Mouse (Mus musculus): ENCODE data around the gene Sema5a. TPM values are rescaled to one million over a fixed set of nuclear protein-coding genes. Genes with fewer than 3 reads are reported as not detected.

Sema5a gene
- polyA plus RNA-seq, 1 experiment: not detected

GRCm38 (mm10) chr15:32624106-32624505, 379.5 kb downstream of the Sema5a start:
- Histone ChIP-seq H3K36me3 (ENCODE audit: control insufficient read depth) (no peaks in the 10 kb centered on the region), H3K4me3 (replicated peaks) (no peak overlapping the region), H3K27me3 (ENCODE audit: control insufficient read depth) (no peaks in the 10 kb centered on the region), H3K4me1 (ENCODE audit: control insufficient read depth) (no peaks in the 10 kb centered on the region), H3K9me3 (ENCODE audit: control insufficient read depth, low read length) (no peaks in the 10 kb centered on the region)
- no peak for TF ChIP-seq TAL1 (IDR thresholded peaks at IDR 0.05; ENCODE audit: low read length)
- TF ChIP-seq GATA1 (IDR thresholded peaks at IDR 0.05; ENCODE audit: low read length): no peak

GRCm38 (mm10) chr15:32626031-32626430, 381.4 kb downstream of the Sema5a start:
- TF ChIP-seq GATA1 (IDR thresholded peaks at IDR 0.05; ENCODE audit: low read length) (no peak), TAL1 (IDR thresholded peaks at IDR 0.05; ENCODE audit: low read length) (no peak)
- Histone ChIP-seq H3K4me1 (ENCODE audit: control insufficient read depth) (no peaks in the 10 kb centered on the region), H3K36me3 (ENCODE audit: control insufficient read depth) (no peaks in the 10 kb centered on the region), H3K9me3 (ENCODE audit: control insufficient read depth, low read length) (peaks cover 1% of the 10 kb centered on the region), H3K4me3 (replicated peaks) (no peak overlapping the region), H3K27me3 (ENCODE audit: control insufficient read depth) (no peaks in the 10 kb centered on the region)

GRCm38 (mm10) chr15:32633713-32634112, 389.1 kb downstream of the Sema5a start:
- H3K27me3 ChIP-seq (ENCODE audit: control insufficient read depth): no peaks in the 10 kb centered on the region
- H3K9me3 ChIP-seq (ENCODE audit: control insufficient read depth, low read length): peaks cover 4% of the 10 kb centered on the region
- TF ChIP-seq TAL1 (IDR thresholded peaks at IDR 0.05; ENCODE audit: low read length): no peak
- no peak for TF ChIP-seq GATA1 (IDR thresholded peaks at IDR 0.05; ENCODE audit: low read length)
- H3K4me1 ChIP-seq (ENCODE audit: control insufficient read depth): no peaks in the 10 kb centered on the region
- H3K4me3 ChIP-seq (replicated peaks): no peak overlapping the region
- no peaks in the 10 kb centered on the region for H3K36me3 ChIP-seq (ENCODE audit: control insufficient read depth)

- Histone ChIP-seq H3K4me1 (ENCODE audit: control insufficient read depth) (no peaks in the 10 kb centered on the region), H3K9me3 (ENCODE audit: control insufficient read depth, low read length) (no peaks in the 10 kb centered on the region), H3K36me3 (ENCODE audit: control insufficient read depth) (no peaks in the 10 kb centered on the region), H3K27me3 (ENCODE audit: control insufficient read depth) (no peaks in the 10 kb centered on the region), H3K4me3 (replicated peaks) (no peak overlapping the region)
- no peak for TF ChIP-seq TAL1 (IDR thresholded peaks at IDR 0.05; ENCODE audit: low read length)
- no peak for TF ChIP-seq GATA1 (IDR thresholded peaks at IDR 0.05; ENCODE audit: low read length)
Observed at GRCm38 (mm10) chr15:32637879-32638278, 393.3 kb downstream of the Sema5a start.

- no peaks in the 10 kb centered on the region for H3K27me3 ChIP-seq (ENCODE audit: control insufficient read depth)
- no peaks in the 10 kb centered on the region for H3K36me3 ChIP-seq (ENCODE audit: control insufficient read depth)
- no peak overlapping the region for H3K4me3 ChIP-seq (replicated peaks)
- TF ChIP-seq TAL1 (IDR thresholded peaks at IDR 0.05; ENCODE audit: low read length) (no peak), GATA1 (IDR thresholded peaks at IDR 0.05; ENCODE audit: low read length) (no peak)
- H3K4me1 ChIP-seq (ENCODE audit: control insufficient read depth): no peaks in the 10 kb centered on the region
- H3K9me3 ChIP-seq (ENCODE audit: control insufficient read depth, low read length): no peaks in the 10 kb centered on the region
Observed at GRCm38 (mm10) chr15:32647061-32647687, 402.6 kb downstream of the Sema5a start.

- H3K4me1 ChIP-seq (ENCODE audit: control insufficient read depth): no peaks in the 10 kb centered on the region
- no peak for TF ChIP-seq TAL1 (IDR thresholded peaks at IDR 0.05; ENCODE audit: low read length)
- TF ChIP-seq GATA1 (IDR thresholded peaks at IDR 0.05; ENCODE audit: low read length): no peak
- H3K9me3 ChIP-seq (ENCODE audit: control insufficient read depth, low read length): peaks cover 3% of the 10 kb centered on the region; the same call in 1 of the 2 replicates
- H3K4me3 ChIP-seq (replicated peaks): no peak overlapping the region
- no peaks in the 10 kb centered on the region for H3K27me3 ChIP-seq (ENCODE audit: control insufficient read depth)
- no peaks in the 10 kb centered on the region for H3K36me3 ChIP-seq (ENCODE audit: control insufficient read depth)
Observed at GRCm38 (mm10) chr15:32654046-32654445, 409.4 kb downstream of the Sema5a start.

GRCm38 (mm10) chr15:32656017-32656416, 411.4 kb downstream of the Sema5a start:
- Histone ChIP-seq H3K4me3 (replicated peaks) (no peak overlapping the region), H3K9me3 (ENCODE audit: control insufficient read depth, low read length) (peaks cover 3% of the 10 kb centered on the region; the same call in 1 of the 2 replicates), H3K36me3 (ENCODE audit: control insufficient read depth) (no peaks in the 10 kb centered on the region), H3K4me1 (ENCODE audit: control insufficient read depth) (no peaks in the 10 kb centered on the region), H3K27me3 (ENCODE audit: control insufficient read depth) (no peaks in the 10 kb centered on the region)
- TF ChIP-seq GATA1 (IDR thresholded peaks at IDR 0.05; ENCODE audit: low read length) (no peak), TAL1 (IDR thresholded peaks at IDR 0.05; ENCODE audit: low read length) (no peak)

- no peaks in the 10 kb centered on the region for H3K4me1 ChIP-seq (ENCODE audit: control insufficient read depth)
- no peaks in the 10 kb centered on the region for H3K9me3 ChIP-seq (ENCODE audit: control insufficient read depth, low read length)
- no peaks in the 10 kb centered on the region for H3K36me3 ChIP-seq (ENCODE audit: control insufficient read depth)
- TF ChIP-seq GATA1 (IDR thresholded peaks at IDR 0.05; ENCODE audit: low read length) (no peak), TAL1 (IDR thresholded peaks at IDR 0.05; ENCODE audit: low read length) (no peak)
- no peak overlapping the region for H3K4me3 ChIP-seq (replicated peaks)
- no peaks in the 10 kb centered on the region for H3K27me3 ChIP-seq (ENCODE audit: control insufficient read depth)
Observed at GRCm38 (mm10) chr15:32676446-32676845, 431.8 kb downstream of the Sema5a start.

- Histone ChIP-seq H3K4me1 (ENCODE audit: control insufficient read depth) (no peaks in the 10 kb centered on the region), H3K4me3 (replicated peaks) (no peak overlapping the region), H3K27me3 (ENCODE audit: control insufficient read depth) (no peaks in the 10 kb centered on the region), H3K36me3 (ENCODE audit: control insufficient read depth) (no peaks in the 10 kb centered on the region), H3K9me3 (ENCODE audit: control insufficient read depth, low read length) (no peaks in the 10 kb centered on the region)
- TF ChIP-seq GATA1 (IDR thresholded peaks at IDR 0.05; ENCODE audit: low read length) (no peak), TAL1 (IDR thresholded peaks at IDR 0.05; ENCODE audit: low read length) (no peak)
Observed at GRCm38 (mm10) chr15:32685152-32685551, 440.5 kb downstream of the Sema5a start.

- no peaks in the 10 kb centered on the region for H3K36me3 ChIP-seq (ENCODE audit: control insufficient read depth)
- H3K9me3 ChIP-seq (ENCODE audit: control insufficient read depth, low read length): no peaks in the 10 kb centered on the region
- TF ChIP-seq TAL1 (IDR thresholded peaks at IDR 0.05; ENCODE audit: low read length): no peak
- TF ChIP-seq GATA1 (IDR thresholded peaks at IDR 0.05; ENCODE audit: low read length): no peak
- H3K27me3 ChIP-seq (ENCODE audit: control insufficient read depth): no peaks in the 10 kb centered on the region
- H3K4me3 ChIP-seq (replicated peaks): no peak overlapping the region
- no peaks in the 10 kb centered on the region for H3K4me1 ChIP-seq (ENCODE audit: control insufficient read depth)
Observed at GRCm38 (mm10) chr15:32691021-32691420, 446.4 kb downstream of the Sema5a start.
